Mouse (Mus musculus) hindbrain, embryonic 10.5 days (tissue): ENCODE measurements around the gene Dgcr8. TPM values are rescaled to one million over a fixed set of nuclear protein-coding genes. Genes with fewer than 3 reads are reported as not detected.
A peak's percentile ranks its signal among the peaks of the same experiment; 100 is the strongest.

Experiments used
- DNase-seq: peaks from one replicate; pipeline ENCODE4 v3.0.0-alpha.2; 2017; ENCODE audit warnings: low spot score
- H3K27ac ChIP-seq: fragments of 300-500 bp; sonication (generic); 2 replicates; pipeline ENCODE4 v1.5.1; 2016; ENCODE audit warnings: mild to moderate bottlenecking, moderate library complexity
- H3K27me3 ChIP-seq: fragments of 300-500 bp; sonication (generic); 2 replicates; pipeline ENCODE4 v1.6.1; 2016; ENCODE audit warnings: mild to moderate bottlenecking; ENCODE audit not compliant: poor library complexity, insufficient read depth, severe bottlenecking
- H3K36me3 ChIP-seq: fragments of 300-500 bp; sonication (generic); 2 replicates; pipeline ENCODE4 v1.6.1; 2016; ENCODE audit warnings: mild to moderate bottlenecking, moderate library complexity
- H3K4me1 ChIP-seq: fragments of 300-500 bp; sonication (generic); replicated peaks from 2 replicates; pipeline ENCODE4 v1.6.1; 2016; ENCODE audit warnings: mild to moderate bottlenecking
- H3K4me3 ChIP-seq: fragments of 300-500 bp; sonication (generic); 2 replicates; pipeline ENCODE4 v1.5.1; 2016; ENCODE audit warnings: mild to moderate bottlenecking, moderate library complexity
- H3K9me3 ChIP-seq: fragments of 300-500 bp; sonication (generic); 2 replicates; pipeline ENCODE4 v1.6.1; 2016; ENCODE audit warnings: mild to moderate bottlenecking, moderate library complexity
- WGBS: fragments of 180-500 bp; shearing (Covaris S2); methylation state at CpG from one replicate; pipeline ENCODE4 v1.1.7; 2016; 5-methylcytosine and 5-hydroxymethylcytosine counted together
- polyA plus RNA-seq: library from polyadenylated mRNA; unstranded; fragments of >200 nt; fragmentation: Nextera tagmentation; extraction: Ambion mirVana; gene quantifications from 2 replicates; pipeline ENCODE4 v1.2.1, GENCODE M21; 2016

Gene Dgcr8
- polyA plus RNA-seq, 1 experiment from 2014 or later = 37.4 TPM

DNA sequence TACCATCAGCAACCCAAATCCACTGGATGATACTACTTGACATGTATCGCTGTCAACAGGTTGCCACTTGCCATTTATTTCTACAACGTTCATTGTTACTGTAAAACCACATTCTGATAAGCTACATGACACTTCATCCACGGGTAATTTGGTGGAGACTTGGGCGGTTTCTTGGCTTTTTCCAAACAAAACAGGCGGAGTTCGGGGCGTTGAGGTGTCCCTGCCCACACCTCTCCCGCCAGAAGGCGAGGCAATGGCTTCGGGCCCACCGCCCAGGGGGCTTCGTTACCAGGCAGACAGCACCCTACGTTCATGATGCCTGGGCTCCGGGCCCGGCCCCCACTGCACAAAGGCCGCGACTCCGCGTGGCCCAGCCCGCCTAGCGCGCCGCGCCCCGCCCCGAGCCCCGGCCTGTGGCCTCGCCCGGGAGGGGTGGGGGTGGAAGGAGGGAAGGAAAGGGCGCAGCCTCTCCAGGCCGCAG lies 425 bp downstream of the Dgcr8 start:
- H3K4me1 ChIP-seq = peaks cover 34% of the 10 kb centered on the region
- peaks cover 41% of the 10 kb centered on the region for H3K36me3 ChIP-seq
- H3K27ac ChIP-seq = peak overlapping the region; percentile 99
- WGBS = under 1% methylated on average over 30 of the region's 31 CpGs
- no peaks in the 10 kb centered on the region for H3K27me3 ChIP-seq
- peak overlapping the region; percentile 99 for H3K4me3 ChIP-seq
- DNase-seq = no peak
- no peaks in the 10 kb centered on the region for H3K9me3 ChIP-seq

DNA sequence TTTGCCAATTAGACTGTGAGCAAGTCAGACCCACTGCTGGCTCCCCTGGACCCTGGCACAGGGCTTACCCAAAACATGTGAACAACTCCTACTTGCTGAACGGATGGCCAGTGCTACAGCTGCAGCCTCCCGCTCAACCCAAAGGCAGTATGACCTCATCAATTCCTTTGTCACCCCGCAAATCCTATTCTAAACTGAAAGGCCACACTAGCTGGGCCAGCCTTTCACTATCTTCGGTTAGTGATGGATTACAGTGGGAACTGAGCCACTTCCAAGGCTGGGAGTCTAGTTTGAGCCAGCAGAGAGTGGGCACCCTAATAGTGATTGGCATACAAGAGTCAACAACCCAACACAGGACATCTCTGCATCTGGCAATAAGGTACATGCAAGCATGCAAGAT lies 880 bp downstream of the Dgcr8 start:
- H3K27ac ChIP-seq = peak overlapping the region; percentile 99
- peak overlapping the region; percentile 99 for H3K4me3 ChIP-seq
- under 1% methylated on average over 4 of the region's 4 CpGs for WGBS

GRCm38 (mm10) chr16:18275166-18275565 lies 13.9 kb downstream of the Dgcr8 start:
- no peak overlapping the region for H3K4me3 ChIP-seq
- H3K27me3 ChIP-seq = no peaks in the 10 kb centered on the region
- no peaks in the 10 kb centered on the region for H3K9me3 ChIP-seq
- no peak for DNase-seq
- no peak overlapping the region for H3K27ac ChIP-seq
- H3K4me1 ChIP-seq = no peaks in the 10 kb centered on the region
- 88% methylated on average over 2 of the region's 2 CpGs for WGBS
- peaks cover 100% of the 10 kb centered on the region for H3K36me3 ChIP-seq

More for the DNA sequence above, 880 bp downstream of the Dgcr8 start:
- Histone ChIP-seq H3K9me3 (no peaks in the 10 kb centered on the region), H3K27me3 (no peaks in the 10 kb centered on the region), H3K36me3 (peaks cover 45% of the 10 kb centered on the region), H3K4me1 (peaks cover 34% of the 10 kb centered on the region)
- DNase-seq = peak; percentile 47

DNA sequence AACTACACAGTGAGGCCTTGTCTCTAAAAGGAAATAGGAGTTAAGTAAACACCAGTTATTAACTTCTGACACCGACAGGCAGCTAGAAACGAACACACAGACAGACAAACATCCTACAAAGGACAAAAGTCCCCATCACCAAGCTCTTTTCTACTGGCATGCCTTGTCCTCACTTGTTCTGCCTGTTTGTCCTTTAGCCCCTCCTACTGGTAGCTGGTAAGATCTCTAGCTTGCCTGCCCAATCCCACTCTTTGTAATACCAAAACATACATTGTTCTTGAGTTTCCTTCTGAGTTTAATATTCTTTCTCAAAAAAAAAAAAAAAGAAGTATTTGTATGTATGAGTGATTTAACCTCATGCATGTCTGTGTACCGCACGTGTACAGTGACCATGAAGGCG lies 20.9 kb downstream of the Dgcr8 start:
- Histone ChIP-seq H3K4me3 (no peak overlapping the region), H3K27ac (no peak overlapping the region), H3K9me3 (no peaks in the 10 kb centered on the region), H3K27me3 (no peaks in the 10 kb centered on the region), H3K4me1 (no peaks in the 10 kb centered on the region), H3K36me3 (peaks cover 98% of the 10 kb centered on the region)
- WGBS = 93% methylated on average over 5 of the region's 5 CpGs
- no peak for DNase-seq

GRCm38 (mm10) chr16:18265024-18265423 lies 24.0 kb downstream of the Dgcr8 start:
- DNase-seq = no peak
- H3K4me3 ChIP-seq = no peak overlapping the region
- H3K36me3 ChIP-seq = peaks cover 97% of the 10 kb centered on the region
- H3K4me1 ChIP-seq = no peaks in the 10 kb centered on the region
- WGBS = 83% methylated on average over 2 of the region's 2 CpGs
- no peaks in the 10 kb centered on the region for H3K27me3 ChIP-seq
- H3K9me3 ChIP-seq = no peaks in the 10 kb centered on the region
- no peak overlapping the region for H3K27ac ChIP-seq

DNA sequence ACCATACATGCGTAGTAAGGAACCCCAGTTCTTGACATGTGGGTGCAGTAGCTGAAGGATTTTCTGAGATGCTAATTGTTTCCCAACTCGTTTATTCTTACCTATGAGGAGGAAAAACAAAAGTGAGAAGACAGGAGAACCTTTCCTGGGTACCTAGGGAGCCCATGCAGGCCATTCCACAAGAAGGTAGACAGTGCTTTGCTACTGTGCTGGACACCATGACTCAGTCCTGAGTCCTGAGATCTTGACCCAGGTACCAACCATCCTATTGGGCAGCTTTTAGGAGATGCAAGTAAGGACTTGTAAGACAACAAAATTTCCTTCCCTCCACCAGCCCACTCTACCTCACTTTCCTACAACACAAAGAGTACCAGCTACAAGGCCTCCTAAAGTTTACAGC lies 30.8 kb downstream of the Dgcr8 start, which contains the start of gene Gm49776:
TSS of gene Gm49776 (minus strand) at position 101 of the 400 bp plus-strand sequence.
- no peaks in the 10 kb centered on the region for H3K9me3 ChIP-seq
- 95% methylated on average over 2 of the region's 2 CpGs for WGBS
- DNase-seq = no peak

DNA sequence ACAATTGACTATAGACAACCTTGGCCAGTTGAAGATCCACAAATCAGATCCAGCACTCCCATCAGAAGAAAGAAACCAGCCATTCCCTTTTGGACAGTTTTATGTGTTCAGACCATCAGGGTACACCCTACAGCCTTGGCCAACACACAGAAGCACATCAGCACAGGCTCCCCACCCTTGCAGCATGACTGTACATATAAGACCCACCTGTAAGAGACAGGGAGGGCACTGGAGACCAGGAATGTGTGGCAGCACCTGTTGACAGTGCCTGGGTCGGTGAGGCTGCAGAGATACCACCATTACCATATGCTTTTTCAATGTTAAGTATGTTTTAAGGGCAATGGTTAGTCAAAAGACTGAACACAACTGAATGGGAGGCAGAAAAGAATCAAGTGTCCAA lies 35.2 kb downstream of the Dgcr8 start:
- Histone ChIP-seq H3K4me3 (no peak overlapping the region), H3K27me3 (no peaks in the 10 kb centered on the region), H3K36me3 (peaks cover 93% of the 10 kb centered on the region), H3K27ac (no peak overlapping the region), H3K4me1 (peaks cover 30% of the 10 kb centered on the region), H3K9me3 (no peaks in the 10 kb centered on the region)
- WGBS = 97% methylated on average over 1 of the region's 1 CpGs
- no peak for DNase-seq

More for the DNA sequence above, 30.8 kb downstream of the Dgcr8 start, which contains the start of gene Gm49776:
- H3K27ac ChIP-seq = no peak within 1 kb of the TSS
- no peak within 1 kb of the TSS for H3K4me3 ChIP-seq
- no peaks in the 10 kb centered on the region for H3K4me1 ChIP-seq
- H3K27me3 ChIP-seq = no peaks in the 10 kb centered on the region
- H3K36me3 ChIP-seq = peaks cover 99% of the 10 kb centered on the region

- Histone ChIP-seq H3K27me3 (no peaks in the 10 kb centered on the region), H3K4me1 (peaks cover 30% of the 10 kb centered on the region), H3K36me3 (peaks cover 82% of the 10 kb centered on the region), H3K27ac (no peak overlapping the region), H3K4me3 (0 out of 2 replicates have a peak overlapping the region, but pooled peaks have one; percentile 6), H3K9me3 (no peaks in the 10 kb centered on the region)
- no peak for DNase-seq
- 86% methylated on average over 6 of the region's 6 CpGs for WGBS
Measured at GRCm38 (mm10) chr16:18252736-18253135, 36.3 kb downstream of the Dgcr8 start.

GRCm38 (mm10) chr16:18250828-18251790 lies 37.9 kb downstream of the Dgcr8 start:
- peaks cover 77% of the 10 kb centered on the region for H3K36me3 ChIP-seq
- DNase-seq = no peak
- no peaks in the 10 kb centered on the region for H3K9me3 ChIP-seq
- H3K4me3 ChIP-seq = peak overlapping the region; percentile 95
- peak overlapping the region; percentile 18; the same call in 1 of the 2 replicates for H3K27ac ChIP-seq
- H3K27me3 ChIP-seq = no peaks in the 10 kb centered on the region
- peaks cover 42% of the 10 kb centered on the region for H3K4me1 ChIP-seq
- 74% methylated on average over 10 of the region's 10 CpGs for WGBS

DNA sequence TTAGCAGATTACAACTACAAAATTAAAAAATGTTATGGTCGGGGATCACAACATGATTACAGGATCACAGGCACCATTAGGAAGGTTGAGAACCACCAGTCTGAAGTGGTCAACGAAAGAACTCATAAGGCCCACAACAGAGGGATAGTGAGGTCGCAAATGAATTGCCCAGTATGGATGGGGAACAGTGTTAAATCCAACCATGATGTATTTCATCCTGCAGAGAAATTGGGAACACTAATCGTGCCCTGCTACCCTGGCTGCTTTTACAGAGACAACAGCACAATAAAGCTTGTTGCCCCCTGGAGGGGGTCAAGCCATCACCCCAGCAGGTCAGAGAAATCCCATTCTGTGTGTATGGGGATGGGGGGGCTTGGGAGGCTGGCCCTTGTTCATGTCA lies 38.8 kb downstream of the Dgcr8 start:
- Histone ChIP-seq H3K36me3 (peaks cover 77% of the 10 kb centered on the region), H3K27me3 (no peaks in the 10 kb centered on the region), H3K4me3 (peak overlapping the region; percentile 95), H3K27ac (peak overlapping the region; percentile 98), H3K4me1 (peaks cover 49% of the 10 kb centered on the region), H3K9me3 (no peaks in the 10 kb centered on the region)
- 56% methylated on average over 4 of the region's 4 CpGs for WGBS
- DNase-seq = no peak

- DNase-seq = no peak
- WGBS = 9% methylated on average over 27 of the region's 27 CpGs
- Histone ChIP-seq H3K27ac (peak overlapping the region; percentile 98), H3K36me3 (peaks cover 77% of the 10 kb centered on the region), H3K4me1 (peaks cover 49% of the 10 kb centered on the region), H3K4me3 (peak overlapping the region; percentile 95), H3K27me3 (no peaks in the 10 kb centered on the region), H3K9me3 (no peaks in the 10 kb centered on the region)
Measured at GRCm38 (mm10) chr16:18249364-18249967, 39.6 kb downstream of the Dgcr8 start.

DNA sequence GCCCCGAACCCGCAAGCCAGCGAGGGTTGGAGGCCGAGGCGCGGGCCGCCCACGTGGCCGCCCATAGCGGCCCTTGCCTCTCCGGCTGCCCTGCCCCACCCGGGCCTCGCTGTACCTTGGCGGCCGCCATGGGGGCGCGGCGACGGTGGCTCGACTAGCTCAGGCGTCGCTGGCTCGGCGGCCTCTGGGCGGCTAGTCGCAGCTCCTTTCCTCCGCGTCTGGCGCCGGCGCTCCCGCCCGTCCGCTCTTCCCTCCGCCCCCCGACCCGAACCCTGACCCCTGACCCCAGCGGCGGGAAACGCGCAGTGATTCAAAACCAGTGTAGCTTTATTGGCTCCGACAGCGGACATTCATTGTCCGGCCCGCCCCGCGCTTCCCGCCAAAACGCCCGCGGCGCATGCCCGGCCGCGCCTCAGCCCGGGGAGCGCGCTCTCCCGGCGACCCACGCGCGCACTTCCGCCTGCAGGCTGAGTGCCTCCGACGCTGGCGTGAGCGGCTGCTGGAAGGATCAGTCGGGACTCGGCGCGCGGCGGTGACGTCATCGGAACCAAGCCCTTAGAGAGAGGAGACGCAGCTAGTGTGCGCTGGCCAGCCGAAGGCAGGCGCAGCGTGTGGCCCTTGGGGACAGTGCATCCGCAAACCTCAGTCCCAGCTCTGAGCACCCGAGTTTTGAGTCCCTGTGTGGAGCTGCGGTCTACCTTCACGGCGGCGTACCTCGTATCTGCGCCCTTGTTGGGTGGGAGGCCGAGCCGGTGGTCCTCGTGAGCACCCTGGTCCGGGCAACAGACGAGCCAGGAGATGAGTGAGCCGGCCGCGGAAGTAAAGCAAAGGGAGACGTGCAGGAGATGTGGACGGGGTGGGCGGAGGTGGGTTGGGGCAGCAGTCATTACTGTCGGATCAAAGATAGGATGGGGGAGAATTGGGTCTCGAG lies 40.3 kb downstream of the Dgcr8 start, which contains the start of the genes Trmt2a and Ranbp1:
TSS of gene Trmt2a (plus strand) at position 247 of the 931 bp plus-strand sequence.
TSS of gene Ranbp1 (minus strand) at position 300 of the 931 bp plus-strand sequence.
- under 1% methylated on average over 102 of the region's 102 CpGs for WGBS
- peaks cover 77% of the 10 kb centered on the region for H3K36me3 ChIP-seq
- DNase-seq = peak; percentile 99

More for the DNA sequence above, 40.3 kb downstream of the Dgcr8 start, which contains the start of the genes Trmt2a and Ranbp1:
- Histone ChIP-seq H3K27me3 (no peaks in the 10 kb centered on the region), H3K9me3 (no peaks in the 10 kb centered on the region), H3K27ac (peak within 1 kb of the TSS; percentile 98), H3K4me3 (peak within 1 kb of the TSS; percentile 95), H3K4me1 (peaks cover 49% of the 10 kb centered on the region)
